Mouse (Mus musculus) regulatory T cell (primary cell): ENCODE measurements around the gene Tuba1b.
"Not testable (repeated sequence)": the region's sequence is repeated elsewhere in the genome, so short reads cannot be mapped to it uniquely, and the experiment has no call there.

Experiments
- in situ Hi-C: fragments of 300-600 bp; cut with MboI, MseI; formaldehyde crosslinking; loops from one replicate; pipeline ENCODE4 v1.15.1; 2025; ENCODE audit warnings: high pct_unique_total_duplicates

Tuba1b gene

DNA sequence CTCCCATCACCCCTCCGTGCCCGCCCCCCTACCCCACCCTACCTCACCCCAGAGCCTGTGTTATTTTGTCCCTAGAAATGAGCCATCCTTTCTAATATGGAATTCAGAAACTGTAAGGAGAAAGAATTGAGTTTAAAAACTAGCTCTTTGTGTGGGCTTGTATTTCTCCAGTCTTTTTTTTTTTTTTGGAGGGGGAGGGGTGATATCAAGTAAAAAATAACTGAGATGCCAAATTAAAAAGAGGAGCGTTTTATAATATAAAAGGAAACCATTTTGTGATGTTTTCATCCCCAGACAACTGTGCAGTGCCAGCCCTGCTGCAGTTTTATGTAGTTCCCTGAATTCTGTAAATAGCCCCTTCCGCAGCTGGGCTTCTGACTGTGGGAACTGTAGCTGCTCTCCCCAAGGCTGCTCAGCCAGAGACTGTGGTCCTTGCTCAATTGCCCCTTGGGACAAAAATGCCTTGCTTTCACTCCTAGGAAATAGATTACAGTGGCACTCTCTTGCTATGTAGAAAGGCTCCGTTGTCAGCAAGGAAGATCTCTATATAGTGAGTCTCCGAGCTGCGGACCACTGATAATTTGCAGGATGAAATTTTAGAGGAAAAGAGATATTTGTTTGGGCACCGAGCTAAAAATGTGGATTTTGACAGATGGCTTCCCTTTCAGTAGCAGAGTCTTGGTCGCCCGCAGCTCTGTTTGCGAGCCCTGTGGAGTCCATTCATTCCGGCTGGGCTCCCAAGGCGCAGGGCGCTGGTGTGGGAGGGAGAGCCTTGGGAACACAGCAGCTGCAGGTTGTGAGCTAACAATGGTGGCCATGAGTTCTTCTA, 20.3 kb upstream of the Tuba1b start:
- in situ Hi-C loops = no loop called here

DNA sequence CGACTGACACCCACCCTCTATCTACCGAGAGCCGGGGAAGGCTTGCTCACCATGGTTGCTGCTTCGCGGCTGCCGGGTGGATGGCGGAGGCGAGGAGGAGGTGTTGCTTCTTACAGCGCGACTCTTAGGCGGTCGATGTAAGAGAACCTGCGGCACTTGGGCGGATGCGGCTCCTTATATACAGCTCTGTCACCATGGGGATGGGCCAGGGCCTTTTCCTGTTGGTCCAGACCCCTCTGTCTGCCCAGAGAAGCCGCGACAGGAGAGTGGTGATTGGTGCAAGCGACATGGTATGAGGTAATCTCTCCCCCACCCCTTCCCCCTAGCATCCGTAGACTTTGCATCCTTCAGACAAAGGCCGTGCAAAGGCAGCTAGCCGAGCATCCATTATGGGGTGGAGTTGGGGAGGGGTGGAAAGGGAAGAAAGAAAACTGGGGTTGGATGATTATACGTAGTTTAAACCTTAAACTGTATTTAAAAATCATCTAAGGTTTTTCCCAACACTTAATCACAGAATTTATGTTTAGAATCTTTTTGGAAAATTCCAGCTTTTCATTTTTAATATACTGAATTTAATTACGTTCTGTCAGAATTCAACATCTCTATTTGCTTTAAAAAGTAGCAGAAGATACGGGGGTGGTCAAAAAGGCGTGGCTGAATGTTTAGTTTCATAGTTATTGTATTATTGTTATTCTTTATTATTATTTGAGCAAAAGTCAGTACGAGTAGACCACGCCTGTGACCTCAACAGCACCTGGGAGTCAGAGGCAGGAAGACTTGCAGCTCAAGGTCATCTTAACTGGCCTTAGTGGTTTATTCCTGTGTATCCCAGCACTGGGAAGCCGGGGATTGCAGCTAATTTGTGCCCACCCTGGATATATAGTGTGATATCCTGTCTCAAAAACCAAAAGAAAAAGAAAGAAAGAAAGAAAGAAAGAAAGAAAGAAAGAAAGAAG, 19.3 kb upstream of the Tuba1b start, which contains the start of the genes Gm49450 and Tuba1a:
Gene Gm49450 (minus strand): TSS at position 151 of the 956 bp plus-strand sequence.
Gene Tuba1a (minus strand): TSS at position 303 of the 956 bp plus-strand sequence.
- in situ Hi-C loops = no loop called here

DNA sequence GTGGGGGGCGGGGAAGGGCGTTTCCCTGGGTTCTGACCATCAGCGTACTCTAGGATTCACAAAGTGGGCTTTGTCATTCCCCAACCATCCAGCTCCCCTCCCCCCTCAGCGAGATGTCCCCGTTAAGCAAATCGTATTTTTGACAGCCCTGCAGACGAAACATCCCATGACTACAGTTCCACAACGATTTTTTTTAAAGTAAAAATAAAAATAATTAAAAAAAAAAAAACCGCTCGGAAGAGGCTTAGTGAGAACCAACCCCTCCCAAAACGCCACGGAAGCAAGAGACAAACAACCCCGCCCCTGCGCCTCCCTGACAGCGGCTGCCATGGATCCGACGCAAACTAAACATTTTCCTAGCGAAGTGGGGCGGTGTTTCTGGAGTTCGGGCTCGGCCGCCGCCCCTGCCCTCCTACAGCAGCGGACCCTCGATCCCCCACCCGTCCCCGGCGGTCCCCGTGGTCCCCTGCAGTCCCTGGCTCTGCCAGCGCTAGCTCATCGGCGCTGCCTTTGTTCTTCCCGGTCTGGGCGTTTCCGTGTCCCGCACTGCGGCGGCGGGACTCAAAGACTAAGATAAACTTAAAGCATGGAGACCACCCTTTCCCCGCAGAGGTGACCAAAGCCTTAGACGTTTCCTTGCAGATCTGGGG, 18.5 kb upstream of the Tuba1b start:
- in situ Hi-C loops = no loop called here

DNA sequence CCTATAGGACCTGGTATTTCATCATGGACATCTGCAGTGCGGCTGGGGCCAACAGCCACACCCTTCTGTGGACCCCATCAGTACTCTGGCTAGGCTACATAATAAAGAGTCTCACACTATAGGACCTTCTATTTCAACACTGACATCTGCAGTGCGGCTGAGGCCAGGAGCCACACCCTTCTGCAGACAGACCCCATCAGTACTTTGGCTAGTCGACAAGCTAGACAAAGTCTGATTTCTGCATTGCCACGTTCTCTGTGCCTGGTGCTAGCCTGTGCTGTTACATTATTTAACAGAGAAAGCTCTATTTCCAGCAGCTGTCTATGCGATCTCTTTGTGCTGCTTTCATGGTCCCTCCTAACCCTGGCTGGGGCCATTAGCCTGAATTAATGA, 17.7 kb upstream of the Tuba1b start:
- in situ Hi-C loops = no loop called here

DNA sequence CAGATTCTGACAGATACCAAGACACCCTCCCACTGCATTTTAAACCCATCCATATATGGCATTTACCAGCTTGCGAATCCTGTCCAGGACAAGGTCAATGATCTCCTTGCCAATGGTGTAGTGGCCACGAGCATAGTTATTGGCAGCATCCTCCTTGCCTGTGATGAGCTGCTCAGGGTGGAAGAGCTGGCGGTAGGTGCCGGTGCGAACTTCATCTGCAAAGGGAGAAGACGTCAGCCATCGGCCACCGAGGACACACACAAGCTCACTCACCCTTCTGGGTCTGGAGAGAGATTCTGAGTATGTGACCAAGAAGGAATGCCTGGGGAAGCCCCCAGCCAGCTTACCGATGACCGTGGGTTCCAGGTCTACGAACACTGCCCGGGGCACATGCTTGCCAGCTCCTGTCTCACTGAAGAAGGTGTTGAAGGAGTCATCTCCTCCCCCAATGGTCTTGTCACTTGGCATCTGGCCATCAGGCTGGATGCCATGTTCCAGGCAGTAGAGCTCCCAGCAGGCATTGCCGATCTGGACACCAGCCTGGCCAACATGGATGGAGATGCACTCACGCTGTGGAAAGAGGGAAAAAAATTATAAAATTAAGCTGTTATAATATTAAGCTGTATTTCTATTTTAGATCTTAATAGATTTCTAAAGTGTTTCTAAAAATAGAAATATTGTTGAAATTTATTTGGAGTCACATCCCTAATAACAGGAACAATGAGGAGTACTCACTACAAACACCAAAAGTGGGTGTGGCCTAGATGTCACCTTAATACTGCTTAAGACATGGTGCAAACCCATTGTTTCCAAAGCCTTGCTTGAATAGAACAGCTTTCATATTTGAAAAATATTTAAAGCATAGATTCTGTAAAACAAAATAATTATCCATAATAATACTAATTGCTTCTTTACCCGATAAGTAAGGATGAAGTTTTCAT, 17.0 kb upstream of the Tuba1b start:
- in situ Hi-C loops = not testable (repeated sequence)

DNA sequence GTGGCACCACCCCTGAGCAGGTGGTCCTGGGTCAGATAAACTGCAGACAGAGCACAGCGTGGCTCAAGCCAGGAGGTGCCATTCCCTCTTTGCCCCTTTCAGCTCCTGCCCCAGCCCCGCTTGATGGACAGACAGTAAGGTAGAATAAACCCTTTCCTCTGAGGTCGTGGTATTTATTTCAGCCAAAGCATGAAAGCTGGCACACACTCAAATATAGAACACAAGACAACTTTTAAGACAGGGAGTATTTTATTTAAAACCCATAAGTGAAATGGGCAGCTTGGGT, 15.2 kb upstream of the Tuba1b start:
- in situ Hi-C loops = no loop called here

DNA sequence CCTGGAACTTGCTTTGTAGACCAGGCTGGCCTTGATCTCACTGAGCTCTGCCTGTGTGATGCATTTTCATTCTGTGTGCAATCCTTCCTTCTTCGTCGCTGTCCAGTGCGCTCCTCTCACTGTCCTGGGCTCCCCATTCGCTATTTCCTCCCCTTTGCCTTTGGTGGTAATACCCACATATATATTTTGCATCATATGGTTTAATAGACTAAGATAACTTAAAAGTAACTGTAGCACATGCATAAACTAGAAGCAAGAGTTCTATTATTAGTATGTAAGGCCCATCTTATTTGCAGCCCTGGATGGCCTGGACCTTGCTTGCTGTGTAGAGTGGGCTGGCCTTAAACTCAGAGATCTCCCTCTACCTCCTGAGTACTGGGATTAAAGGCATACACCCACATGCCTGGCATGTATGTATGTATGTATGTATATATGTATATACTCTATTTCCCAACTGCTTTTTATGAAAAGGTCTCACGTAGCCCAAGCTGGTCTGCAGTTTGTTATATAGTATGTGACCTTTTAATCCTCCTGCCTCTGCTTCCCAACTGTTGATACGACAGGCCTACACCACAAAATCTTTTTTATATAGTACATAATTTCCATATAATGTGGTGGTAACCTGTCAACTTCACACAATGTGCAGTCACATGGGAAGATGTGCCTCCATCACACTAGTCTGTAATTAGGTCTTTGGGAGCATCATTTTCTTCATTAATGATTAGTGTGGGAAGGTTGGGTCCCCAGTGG, 14.7 kb upstream of the Tuba1b start:
- in situ Hi-C loops = no loop called here

DNA sequence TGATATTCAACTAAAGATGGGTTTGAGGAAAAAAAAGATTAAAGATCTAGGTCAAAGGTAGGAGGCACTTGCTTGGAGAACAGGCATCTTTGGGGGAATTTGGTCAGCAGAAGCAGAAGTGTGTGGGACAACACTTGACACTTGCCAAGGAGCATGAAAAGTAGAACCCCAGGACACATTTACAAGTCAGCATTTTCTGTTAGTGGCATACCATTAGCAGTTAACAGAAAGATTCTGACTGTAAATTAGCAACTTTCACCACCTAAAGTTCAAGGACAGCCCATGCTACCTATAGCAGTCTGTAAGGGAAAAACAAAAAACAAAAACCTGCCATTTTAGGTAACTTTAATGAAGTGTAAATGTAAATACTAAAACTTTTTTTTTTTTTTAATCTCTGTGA, 14.0 kb upstream of the Tuba1b start:
- in situ Hi-C loops = no loop called here

DNA sequence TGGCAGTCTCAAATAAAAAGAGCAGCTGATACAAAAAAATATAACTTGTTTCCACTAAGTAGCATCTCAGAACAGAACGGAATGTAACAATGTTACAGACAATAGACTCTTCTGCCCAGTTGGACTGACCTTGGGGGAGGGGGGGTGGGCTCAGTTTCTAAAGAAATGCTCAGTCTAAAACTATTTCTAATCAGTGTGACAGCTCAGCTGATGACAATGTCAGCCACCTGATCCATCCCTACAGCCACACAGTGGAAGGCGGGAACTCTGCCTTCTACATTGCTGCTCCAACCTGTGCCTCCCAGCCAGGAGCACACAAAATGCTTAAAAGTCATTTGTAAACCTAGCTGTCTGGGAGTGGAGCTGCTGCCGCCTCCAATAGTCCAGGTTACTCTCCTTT, 13.5 kb upstream of the Tuba1b start:
- in situ Hi-C loops = no loop called here

DNA sequence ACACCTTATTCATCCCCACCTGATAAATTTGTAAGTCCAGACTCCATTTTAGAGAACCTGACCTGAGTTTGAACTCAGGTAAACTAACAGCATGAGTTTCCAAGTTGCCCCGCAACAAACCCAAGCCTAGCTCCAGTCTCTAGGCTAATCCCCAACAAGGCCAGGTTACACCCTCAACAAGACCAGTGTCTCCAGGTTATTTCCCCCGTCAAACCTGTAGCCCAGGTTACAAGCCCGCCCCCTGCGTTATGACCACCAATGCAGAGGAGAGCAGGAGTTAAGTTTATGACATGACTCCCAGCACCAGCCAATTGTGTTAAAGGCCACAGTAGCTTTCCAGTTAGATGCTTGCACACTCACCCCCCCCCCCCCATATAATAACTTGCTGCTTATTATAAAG, 8.8 kb upstream of the Tuba1b start:
- in situ Hi-C loops = loop anchor here (5.0 kb wide), 1 partner anchor 39 kb away; no protein-coding TSS in a partner anchor

DNA sequence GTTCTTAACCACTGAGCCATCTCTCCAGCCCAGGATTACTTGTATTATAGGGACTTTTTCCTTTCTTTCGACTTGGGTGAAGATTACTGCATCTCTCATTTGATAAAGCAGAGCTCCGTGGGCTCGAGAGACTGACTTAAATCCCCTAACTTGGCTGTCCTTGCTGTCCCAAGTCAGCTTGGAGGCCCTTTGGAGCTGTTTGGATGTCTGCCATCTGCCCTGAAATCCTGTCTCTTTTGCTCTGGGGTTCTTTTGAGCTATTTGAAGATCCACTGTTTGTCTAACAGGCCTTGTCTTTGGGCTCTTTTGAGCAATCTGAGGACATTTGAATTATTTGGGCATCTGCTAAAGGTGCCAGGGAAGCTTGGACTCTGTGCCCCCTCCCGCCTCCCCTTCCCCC, 7.7 kb upstream of the Tuba1b start:
- in situ Hi-C loops = loop anchor here (5.0 kb wide), 1 partner anchor 40 kb away; no protein-coding TSS in a partner anchor

DNA sequence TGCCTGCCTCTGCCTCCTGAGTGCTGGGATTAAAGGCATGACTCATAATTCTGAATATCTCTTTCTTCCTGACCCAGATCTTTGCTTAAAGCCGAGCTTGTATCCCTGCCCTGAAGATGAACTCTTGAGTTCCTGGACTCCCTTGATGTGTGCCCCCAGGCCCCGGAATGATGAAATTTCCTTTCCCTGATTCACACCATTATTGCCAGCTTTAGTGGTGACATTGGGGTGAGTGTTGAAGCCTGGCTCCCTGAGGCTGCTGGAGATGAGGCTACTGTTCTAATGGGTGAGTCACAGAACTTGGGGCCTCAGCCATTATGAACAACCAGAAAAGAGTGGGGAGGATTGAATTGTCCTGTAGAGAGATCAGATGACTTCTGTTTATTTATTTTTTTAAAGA, 7.2 kb upstream of the Tuba1b start:
- in situ Hi-C loops = loop anchor here (5.0 kb wide), 1 partner anchor 41 kb away; no protein-coding TSS in a partner anchor

DNA sequence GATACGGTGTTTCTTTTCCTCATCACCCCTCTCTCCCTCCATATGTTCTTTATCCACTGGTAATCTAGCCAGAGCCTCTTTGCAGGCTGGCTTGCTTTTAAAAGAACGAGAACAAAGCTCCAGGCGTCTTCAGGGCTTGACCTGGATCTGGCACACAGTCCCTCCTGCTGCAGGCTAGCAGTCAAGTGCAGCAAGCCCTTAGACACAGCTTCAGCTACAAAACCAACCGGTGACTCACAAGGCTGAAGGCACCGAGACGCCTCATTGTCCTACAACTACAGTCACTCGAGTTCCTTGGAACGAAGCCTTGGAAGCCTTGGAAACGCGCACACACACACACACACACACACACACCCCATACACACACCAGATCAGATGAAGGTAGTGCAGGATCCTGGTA, 6.5 kb upstream of the Tuba1b start:
- in situ Hi-C loops = loop anchor here (5.0 kb wide), 1 partner anchor 41 kb away; no protein-coding TSS in a partner anchor

DNA sequence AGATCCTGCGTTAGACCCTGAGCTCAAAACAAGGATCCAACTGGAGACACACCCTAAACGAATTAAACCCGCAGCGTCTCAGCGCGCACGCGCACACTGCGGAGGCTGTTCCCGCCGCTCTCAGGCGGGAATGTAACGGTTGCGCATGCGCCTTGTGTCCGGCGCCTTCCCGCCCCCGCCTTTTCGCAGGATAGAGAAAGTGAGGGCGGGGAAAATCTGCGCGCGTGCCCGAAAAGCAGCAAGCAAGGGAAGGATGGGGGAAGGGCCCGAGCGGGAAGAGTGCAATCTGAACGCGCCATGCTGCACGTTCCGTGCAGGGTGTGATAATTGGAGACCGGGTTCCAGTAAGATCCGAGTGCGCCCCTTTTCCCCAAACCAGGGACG, 540 bp downstream of the Tuba1b start:
- in situ Hi-C loops = loop anchor here (5.0 kb wide), 1 partner anchor 98 kb away; no protein-coding TSS in a partner anchor

DNA sequence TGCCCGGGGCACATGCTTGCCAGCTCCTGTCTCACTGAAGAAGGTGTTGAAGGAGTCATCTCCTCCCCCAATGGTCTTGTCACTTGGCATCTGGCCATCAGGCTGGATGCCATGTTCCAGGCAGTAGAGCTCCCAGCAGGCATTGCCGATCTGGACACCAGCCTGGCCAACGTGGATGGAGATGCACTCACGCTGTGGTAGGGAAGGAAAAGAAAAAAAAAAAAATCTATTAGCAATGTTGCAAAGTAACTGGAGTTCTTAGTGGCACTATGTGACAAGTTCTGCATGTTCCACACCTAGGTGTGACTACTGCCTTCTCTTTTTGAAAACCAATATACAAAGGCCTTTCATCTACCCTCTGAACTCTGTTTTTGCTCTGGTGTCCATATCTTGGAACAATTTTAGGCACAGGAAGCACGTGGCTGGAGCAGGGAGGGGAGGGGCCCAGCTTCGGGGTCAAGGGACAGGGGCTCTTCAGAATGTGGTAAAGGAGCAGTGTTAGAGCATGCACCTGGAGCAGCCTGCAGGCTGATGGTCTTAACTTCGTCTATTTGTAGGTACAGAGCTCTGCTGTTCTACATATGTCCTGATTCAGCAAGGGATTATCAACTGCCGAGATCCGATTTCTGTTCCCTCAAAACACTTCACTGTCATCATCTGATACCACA, 1.2 kb downstream of the Tuba1b start:
- in situ Hi-C loops = loop anchor here (5.0 kb wide), 1 partner anchor 99 kb away; no protein-coding TSS in a partner anchor

DNA sequence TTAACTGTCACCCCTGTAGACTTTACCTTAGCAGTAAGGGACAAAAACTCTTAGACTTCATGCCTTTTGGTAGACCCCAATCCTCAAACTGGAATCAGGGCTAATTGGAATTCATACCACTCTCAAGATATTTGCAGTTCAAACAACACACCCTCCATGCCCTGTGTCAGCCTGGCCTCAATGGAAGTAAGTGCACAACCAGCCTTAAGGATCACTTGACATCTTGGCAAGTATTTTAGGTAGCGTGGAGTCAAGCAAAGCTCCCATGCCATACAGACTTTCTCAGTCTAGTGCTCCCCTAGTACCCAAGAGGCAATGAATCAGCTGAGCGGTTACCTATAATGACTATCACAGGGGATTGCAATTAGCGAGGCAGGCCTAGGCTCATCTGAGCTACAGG, 3.4 kb downstream of the Tuba1b start:
- in situ Hi-C loops = loop anchor here (5.0 kb wide), 1 partner anchor 101 kb away; no protein-coding TSS in a partner anchor

DNA sequence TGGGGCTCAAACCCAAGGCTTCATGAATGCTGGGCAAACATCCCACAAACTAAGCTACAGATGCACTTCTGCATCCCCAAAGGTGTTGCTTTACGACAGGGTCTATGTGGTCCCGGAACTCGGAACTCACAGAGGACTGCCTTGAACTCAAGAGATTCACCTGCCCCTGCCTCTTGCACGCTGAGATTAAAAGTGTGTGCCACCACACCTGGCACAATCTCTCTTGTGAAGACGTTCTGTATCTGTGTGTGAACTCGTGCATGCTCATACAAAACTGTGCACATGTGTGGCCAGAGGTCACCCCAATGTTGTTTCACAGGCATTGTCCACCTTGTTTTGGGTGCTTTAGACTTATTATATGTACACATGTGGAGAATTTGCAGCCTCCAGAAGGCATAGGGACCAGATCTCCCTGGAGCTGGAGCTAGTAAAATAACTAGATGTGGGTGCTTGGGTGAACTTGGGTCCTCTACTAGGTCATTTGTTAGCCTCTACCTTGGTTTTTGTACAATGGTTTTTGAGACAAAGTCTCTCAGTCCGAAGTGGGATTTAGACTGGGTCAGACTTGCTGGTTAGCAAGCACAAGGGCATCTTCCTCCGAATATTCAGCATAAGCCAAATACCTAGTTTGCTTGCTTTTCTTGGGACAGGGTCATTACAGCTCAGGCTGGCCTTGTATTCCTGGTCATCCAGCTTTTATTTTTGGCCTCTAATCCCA, 4.2 kb downstream of the Tuba1b start:
- in situ Hi-C loops = loop anchor here (5.0 kb wide), 1 partner anchor 102 kb away; no protein-coding TSS in a partner anchor

DNA sequence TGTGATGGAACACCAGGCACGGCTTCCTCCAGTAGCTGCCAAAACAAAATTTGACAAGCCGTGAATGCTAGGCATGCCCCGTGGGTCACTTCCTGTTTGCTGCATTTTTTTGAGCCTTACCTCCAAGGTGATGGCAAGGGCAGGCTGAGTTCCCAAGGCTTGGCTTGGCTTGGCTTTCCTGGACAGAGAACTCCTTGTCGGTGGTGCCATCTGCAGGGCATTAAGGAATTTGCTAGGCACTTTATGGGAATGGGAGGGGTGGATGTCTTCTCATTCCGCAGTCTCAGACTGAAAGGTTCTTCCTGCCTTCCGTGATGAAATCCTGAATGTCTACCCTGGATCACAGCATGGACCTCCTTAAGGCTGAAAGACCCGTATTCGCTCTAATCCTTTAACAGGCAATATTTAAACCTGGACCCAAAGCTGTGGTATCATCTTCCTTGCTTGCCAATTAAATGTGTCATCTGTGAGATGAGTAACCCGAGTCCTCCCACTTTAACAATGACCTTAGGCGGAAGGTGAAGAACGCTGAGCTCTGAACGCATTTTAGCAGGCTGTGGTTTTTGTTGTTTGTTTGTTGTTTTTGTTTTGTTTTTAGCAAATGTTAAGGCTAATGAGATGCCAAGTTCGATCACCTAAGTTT, 5.6 kb downstream of the Tuba1b start:
- in situ Hi-C loops = no loop called here
